Mouse (Mus musculus) thymus, postnatal 25 days (tissue): ENCODE data around the gene Gm8020.
"Not testable (repeated sequence)": the region's sequence is repeated elsewhere in the genome, so short reads cannot be mapped to it uniquely, and the experiment has no call there.

Experiments
- DNase-seq: peaks from one replicate; pipeline ENCODE4 v3.0.0; 2022

The Gm8020 gene

DNA sequence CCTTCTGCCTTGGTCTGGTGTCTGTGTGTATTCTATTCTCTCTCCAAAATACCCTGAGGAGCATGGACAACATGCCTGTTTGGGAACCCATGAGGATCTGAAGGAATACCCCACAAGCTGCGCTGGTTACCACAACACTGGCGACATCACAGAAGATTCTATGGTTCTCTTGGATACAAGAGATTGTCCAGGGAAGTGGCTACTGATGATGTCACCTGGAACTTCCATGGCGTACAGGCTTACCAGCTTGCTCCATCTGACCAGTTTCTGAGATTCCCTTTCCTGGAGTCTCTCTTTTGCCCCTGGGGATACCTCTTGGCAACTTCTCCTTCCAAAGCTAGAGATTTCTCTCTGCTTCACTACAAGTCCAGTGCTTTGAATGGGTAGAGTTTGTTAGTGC is at the start of gene Gm8020:
Gene Gm8020 (minus strand): TSS at position 101 of the 400 bp plus-strand sequence.
- not testable (repeated sequence) for DNase-seq

DNA sequence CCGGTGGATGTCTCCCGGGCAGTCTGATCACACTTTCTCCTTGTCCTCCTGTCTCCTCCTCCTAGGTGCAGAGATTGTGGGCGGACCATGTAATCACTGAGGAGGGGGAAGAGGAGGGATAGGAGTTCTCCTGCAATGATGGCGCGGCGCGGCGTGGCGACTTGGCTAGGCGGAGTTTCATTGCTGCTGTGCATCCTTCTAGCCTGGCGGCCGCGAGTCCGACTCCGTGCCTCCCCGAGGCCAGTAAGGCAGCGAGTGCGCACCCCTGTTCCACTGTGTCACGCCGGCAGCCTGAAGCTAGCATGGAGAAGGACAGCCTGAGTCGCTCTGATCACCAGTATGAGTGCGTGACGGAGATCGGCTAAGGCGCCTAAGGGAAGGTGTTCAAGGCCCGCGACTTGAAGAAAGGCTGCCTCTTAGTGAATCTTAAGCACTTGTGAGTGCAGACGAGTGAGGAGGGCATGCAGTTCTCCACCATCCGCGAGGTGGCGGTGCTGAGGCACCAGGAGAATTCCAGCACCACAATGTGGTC is 41.1 kb upstream of the Gm8020 start:
- not testable (repeated sequence) for DNase-seq

DNA sequence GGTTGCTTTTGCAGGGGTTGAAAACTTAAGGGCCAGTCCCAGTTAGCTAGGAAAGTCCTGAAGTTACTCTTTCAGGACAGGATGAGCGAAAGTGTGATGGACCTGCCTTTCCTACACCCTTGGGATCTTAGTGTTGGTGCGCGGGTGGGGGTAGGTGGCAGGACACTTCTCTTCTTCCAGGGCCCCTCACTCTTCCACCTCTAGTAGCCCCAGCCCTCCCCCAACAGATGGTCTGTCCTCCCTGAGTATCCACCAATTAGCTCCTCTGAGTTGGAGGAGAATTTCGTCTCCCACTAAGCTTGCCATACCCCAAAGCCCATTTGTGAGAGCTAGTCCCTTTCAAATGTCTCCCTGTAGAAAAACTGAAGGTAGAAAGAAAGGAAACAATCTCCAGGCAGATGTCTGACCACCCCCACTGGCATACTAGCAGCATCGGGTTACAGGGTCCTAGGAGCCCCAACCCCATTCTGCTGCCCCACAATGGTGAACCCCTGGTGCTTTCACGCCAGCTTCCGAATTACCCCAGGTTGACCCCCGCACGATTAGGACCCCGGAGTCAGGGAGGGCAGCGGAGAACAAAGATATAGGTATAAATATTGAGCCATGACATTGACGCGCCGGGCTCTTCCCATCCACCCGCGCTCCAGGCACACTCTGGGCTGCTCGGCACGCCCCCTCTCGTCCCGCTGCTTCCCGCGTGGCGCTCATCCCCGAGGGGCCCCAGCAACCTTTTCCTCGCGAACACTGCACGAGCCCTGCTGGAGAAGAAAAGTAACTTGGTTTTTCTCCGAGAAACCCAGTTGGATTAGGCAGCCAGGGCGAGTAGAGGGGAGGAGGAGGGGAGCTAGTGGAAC is 40.4 kb upstream of the Gm8020 start:
- DNase-seq, result not testable (repeated sequence)

DNA sequence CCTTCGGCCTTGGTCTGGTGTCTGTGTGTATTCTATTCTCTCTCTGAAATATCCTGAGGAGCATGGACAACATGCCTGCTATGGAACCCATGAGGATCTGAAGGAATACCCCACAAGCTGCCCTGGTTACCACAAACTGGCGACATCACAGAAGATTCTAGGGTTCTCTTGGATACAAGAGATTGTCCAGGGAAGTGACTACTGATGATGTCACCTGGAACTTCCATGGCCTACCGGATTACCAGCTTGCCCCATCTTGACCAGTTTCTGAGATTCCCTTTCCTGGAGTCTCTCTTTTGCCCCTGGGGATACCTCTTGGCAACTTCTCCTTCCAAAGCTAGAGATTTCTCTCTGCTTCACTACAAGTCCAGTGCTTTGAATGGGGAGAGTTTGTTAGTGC is 22.0 kb upstream of the Gm8020 start, which contains the start of gene Gm8024:
Gene Gm8024 (minus strand): TSS at position 101 of the 400 bp plus-strand sequence.
- DNase-seq, result not testable (repeated sequence)

DNA sequence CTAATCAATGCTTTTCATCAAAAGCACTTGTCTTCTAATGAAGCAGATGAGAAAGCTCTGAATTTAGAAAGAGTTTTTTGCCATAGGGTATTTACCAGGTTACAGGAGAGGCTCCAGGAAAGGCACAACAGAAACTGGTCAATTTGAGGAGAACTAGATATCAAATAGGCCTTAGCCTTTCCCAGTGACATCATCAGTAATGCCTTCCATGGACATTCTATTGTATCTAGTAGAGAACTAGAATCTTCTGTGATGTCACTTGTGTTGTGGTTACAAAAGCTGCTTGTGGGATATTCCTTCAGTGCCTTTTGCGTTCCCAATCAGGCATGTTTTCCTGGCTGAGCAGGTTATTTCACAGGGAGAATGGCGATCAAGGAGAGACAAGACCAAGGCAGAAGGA is 38.6 kb downstream of the Gm8020 start, which contains the start of gene Gm8011:
Gene Gm8011 (plus strand): TSS at position 301 of the 400 bp plus-strand sequence.
- not testable (repeated sequence) for DNase-seq
